Mouse (Mus musculus) left cerebral cortex, adult 9 months (tissue): ENCODE data around the gene Tspan14.

Source experiments
- DNase-seq, 2 experiments: peaks; one replicate each; pipeline ENCODE4 v3.0.0; 2022; ENCODE audit warnings: low spot score in 2 of 2

Tspan14 gene

DNA sequence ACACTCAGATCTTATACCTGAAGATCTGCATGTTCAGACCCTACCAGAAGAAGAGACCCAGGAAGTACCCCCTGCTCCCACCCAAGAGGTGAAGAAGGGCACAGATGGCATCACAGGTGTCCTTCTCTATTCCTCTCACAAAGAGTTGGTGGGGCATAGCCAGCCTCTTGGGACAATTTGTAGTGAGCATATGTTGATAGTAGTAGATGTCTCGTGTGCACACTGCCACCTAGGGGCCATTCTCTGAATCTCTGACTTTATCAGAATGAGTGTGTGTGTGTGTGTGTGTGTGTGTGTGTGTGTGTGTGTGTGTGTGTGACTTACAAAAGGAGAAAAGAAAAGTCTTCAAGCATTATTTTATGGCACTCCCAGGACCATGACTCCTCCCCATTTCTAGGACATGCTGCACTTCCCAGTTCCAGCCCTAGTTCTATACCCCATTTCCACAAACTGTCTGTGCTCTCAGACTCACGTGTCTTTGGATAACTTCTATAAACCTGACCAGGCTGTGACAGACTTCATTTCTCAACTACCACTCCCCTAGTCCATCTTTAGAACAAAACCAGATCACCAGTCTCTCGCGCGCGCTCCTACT is 8.6 kb upstream of the Tspan14 start:
- DNase-seq = peak in 1 of 2 experiments; percentile 84

DNA sequence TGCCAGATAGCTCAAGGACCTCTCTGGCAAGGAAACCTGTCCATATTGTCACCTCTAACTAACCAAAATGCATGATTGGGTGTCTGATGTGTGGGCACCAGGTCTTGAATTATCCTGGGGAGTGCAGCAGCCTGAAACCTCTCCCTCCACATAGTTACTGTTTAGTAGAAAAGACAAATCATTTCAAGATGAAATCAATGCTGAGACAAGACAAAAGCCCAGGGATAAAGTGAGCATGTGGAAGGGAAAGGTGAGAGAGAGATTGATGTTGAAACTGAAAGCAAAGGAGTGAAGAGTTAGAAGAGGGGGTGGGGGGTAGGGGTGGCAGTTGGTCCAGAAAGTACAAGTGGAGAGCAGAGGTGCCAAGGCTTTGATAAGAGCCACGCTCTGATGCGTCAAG is 1.4 kb upstream of the Tspan14 start:
- DNase-seq = no peak

- no peak for DNase-seq
Measured at GRCm38 (mm10) chr14:40967598-40967900, 942 bp upstream of the Tspan14 start.

DNA sequence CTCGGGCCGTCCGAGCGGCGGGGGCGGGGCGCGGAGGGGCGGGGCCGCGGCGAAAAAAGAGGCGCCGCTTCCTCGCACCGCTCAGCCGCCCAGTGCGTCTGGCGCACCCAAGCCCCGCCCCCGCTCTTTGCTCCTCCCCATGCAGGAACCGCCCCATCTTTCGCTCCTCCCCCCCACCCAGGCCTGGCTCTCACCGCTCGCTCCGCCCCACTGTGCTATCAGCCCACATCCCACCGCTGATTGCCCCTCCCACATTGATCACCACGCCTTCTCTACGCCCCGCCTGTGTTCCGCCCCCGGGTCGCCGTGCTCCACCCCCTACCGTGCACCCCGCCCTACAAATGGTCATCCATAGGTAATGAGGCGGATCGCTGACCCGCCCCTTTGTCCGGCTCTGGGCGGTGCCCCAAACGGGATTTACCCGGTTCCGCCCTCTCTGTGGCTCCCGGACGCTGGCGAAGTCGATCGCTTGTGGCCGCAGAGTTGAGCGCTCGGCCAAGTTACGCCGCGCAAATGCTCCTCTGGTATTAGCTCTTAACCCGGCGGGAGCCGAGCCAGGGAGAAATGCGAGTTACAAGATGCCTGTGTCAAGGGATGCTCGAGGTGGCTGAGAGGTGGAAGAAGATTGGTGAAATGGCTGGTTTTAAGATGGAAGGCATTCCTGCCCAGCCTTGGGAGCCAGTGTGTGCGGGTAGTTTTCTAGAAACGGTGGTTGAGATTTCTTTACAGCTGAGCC is 423 bp upstream of the Tspan14 start:
- DNase-seq = peak; percentile 90 to 98

GRCm38 (mm10) chr14:40965507-40966356 is 875 bp downstream of the Tspan14 start:
- DNase-seq = no peak

DNA sequence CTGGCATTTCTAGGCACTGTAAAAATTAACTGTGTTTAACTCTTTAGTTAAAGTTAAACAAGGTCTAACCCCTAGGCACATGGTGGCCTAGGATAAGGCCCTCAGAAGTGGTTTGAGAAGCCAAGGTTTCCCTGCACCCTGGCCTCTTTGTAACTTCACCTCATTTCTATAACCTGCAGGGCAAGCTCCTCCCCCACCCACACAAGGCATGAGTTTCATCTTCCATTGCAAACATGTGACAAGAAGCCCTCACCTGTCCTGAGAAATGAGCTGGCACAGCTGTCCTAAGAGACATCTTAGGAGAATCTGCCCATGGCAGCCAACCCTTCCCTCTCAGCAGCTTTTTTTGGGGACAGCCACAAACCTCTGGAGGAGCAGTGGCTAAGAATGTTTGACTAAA is 1.7 kb downstream of the Tspan14 start:
- DNase-seq = no peak

- no peak for DNase-seq
Measured at GRCm38 (mm10) chr14:40964214-40964610, 2.4 kb downstream of the Tspan14 start.

- DNase-seq = no peak
Measured at GRCm38 (mm10) chr14:40963501-40964213, 3.0 kb downstream of the Tspan14 start.

DNA sequence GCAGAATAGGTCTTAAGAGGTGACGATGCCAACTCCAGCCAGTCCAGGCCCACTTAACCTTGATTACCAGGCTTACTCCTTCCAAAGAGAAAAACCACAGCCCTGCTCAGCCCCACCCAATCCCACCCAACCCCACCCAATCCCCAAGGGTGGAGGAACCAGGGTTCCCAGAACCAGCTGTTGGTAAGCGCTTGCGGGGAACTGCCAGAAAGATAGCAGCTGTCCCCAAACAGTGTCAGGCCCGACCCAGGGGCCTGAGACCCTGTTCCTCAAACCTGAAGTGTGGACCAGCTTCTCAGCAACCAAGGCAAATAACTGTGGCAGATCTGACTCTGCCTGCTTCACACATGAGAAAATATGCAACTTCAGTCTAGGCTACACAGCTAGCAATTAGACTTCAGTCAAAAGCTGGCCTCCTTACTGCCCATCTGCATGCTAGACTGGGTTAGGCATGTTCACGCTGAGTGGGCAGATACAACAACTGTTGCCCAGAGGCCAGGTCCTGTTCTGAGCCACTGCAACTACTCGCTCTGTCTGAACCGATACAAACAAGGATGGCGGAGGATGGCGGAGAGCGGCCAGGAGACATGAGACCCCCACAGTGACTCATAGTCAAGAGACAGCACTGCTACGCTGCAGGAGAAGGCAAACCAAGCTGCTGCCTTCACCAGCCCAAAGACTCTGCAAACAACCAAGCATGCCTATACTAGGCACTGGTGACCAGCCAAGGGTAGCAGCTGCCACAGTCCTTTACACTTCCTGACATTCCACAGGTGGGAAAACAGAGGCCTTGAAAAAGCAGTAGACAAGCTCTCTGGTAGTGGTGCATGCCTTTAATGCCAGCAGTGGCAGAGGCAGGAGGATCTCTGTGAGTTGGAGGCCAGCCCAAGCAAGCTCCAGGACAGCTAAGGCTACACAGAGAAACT is 4.0 kb downstream of the Tspan14 start:
- no peak for DNase-seq

DNA sequence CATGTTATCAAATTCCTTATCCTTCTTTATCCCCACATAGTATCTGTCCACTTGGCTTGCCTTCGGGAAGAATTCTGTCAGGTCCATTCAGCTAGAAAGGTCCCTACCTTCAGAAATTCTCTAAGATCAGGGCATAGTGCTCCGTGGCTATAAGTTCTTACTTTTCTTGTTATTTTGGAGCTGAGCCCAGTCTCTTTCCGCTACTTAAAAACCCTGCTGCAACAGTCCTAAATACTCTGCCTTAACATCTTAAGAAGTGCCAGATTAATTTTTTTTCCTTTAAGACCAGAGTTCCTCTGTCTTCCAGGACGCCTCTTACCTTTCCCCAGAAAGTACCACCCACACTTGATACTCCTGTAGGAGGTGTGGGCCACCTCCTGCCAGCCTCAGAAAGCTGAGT is 6.4 kb downstream of the Tspan14 start:
- no peak for DNase-seq

DNA sequence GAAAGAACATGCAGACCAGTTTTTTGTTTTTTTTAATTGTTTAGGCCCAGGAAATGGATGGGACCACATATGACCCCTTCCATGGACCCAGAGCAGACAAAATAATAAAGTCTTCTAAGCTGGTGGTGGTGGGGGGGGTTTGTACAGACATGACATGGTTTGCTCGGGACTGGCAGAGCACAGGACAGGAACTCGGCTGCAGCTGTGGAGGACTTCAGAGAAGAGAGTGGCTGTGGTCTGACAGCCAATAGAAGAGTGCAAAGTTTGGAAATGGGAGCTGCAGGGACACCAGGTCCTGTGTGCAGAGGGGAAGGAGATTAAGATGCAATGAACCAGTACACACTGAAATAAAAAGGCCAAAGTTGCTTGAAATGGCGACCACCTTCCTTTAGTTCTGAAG is 7.0 kb downstream of the Tspan14 start:
- DNase-seq = no peak

- DNase-seq = no peak
Measured at GRCm38 (mm10) chr14:40958986-40959381, 7.6 kb downstream of the Tspan14 start.

DNA sequence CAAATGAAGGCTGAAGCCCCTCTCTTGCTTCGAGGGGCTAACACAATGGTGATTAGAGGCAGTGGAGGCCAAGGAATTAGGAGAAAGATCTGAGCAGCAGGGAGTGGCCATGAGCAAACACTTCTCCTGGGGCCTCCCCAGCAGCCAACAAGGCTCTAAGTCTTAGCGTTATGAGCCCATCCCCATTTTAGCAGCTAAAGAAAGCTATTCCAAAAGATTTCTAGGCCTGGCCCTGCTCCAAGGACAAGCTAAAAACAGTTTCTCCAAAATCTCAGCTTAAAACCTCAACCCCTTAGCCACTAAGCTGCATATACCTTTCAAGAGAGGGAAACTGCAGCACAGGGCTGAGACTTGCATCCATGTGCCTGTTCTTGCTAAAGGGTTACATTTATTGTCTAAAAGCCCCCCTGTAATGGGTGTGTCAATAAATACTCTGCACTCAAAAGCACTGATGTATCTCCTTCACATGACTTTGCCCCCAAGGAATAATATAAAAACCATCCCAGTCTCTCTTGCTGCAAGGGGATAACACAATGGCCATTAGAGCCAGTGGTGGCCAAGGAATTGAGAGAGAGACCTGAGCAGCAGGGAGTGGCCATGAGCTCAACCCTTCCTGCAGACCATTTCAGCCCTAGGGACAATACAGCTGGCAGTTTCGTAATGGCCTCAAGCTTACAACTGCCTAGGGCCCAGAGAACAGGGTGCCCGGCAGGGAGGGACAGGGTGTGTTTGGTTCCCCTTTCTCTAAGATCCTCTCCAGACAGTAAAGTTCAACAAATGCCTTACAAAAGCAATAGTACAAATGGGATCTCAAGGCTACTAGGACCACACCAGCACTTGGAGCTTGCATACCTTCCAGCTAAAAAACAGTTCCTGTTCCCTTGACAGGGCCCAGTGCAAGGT is 8.3 kb downstream of the Tspan14 start:
- DNase-seq = peak in 1 of 2 experiments; percentile 80

DNA sequence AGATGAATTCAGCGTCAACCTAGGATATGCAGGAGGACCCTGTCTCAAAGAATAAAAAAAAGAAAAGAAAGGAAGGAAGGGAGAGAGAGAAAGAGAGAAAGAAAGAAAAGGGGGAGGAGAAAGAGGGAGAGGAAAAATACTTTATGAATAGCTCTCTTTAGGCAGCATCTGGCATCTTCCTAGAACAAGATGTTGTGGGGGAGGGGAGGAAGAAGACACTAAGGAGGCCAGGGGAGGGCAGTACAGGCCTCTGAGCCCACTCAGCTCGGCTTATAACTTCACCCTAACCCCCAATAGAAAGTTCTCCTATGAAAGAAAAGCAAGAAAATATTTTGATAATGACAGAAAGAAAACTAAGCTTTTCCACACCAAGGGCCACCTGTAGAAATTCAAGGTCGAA is 9.0 kb downstream of the Tspan14 start:
- no peak for DNase-seq

DNA sequence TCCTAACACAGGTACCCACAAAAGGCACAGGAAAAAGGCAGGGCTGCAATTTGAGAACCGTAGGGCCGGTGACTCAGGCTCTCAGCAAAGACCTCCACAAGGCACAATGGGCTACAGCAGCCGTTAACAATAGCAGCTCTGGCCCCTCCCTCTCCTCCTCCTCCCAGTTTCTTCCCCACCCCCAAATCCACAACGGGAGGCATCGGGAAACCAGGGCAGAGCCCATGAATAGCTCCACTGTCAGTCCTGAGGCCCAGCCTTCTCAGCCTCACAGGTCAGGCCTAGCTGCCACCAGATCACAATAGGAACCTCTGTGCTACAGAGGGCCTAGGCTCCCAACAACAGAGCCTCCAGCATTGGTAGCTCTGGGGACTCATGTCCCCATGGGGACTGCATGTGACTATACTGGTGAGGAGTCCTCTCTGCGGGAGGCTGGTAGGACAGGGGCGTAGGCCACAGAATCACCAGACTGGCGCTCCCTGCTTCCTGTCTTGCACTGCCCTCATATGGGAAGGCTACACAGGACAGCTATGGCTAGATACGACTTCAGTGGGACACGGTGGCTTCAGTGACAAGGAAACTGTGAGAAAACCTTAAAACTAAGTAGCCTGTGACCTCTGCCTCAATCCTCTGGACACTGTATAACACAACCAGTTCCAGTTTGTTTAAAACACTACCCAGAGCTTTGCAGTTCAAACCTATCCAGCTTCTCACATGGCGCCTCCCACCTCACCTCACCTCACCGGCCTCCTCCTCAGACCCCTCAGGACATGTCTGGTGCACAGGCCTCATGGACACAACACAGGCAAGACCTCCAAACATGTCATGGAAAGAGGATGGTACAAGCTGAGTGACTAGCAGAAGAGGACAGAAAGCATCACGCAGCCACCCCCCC is 10.1 kb downstream of the Tspan14 start:
- peak; percentile 83 to 84 for DNase-seq

GRCm38 (mm10) chr14:40955596-40956251 is 10.9 kb downstream of the Tspan14 start:
- peak; percentile 80 to 93 for DNase-seq

- no peak for DNase-seq
Measured at GRCm38 (mm10) chr14:40955146-40955545, 11.5 kb downstream of the Tspan14 start.

DNA sequence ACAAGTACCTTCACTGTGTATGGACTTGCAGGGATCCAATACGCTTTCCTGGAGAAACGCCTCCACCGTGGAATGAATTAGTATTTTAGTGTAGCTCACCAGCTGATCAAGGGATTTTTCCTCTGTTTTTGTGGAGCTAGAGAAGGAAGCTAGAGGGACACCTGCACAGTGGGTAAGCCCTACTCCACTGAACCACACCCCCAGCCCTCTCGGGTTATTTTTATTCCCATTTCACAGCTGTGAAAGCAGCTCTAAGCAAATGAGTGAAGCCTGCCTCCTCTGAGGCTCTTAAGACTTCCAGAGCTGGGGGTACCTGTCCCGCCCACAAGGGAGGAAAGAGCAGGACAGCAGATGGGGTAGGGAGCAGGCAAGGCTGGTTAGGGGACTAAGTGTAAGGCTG is 13.2 kb downstream of the Tspan14 start:
- DNase-seq = peak in 1 of 2 experiments; percentile 54
